Mouse (Mus musculus) heart, postnatal 0 days (tissue): ENCODE measurements around the gene Rsrp1.

Source experiments
- CTCF ChIP-seq: IDR thresholded peaks from 2 replicates; pipeline ENCODE4 v1.5.1; 2016; ENCODE audit warnings: antibody characterized with exemption, control low read depth, low read depth
- EP300 ChIP-seq: IDR thresholded peaks from 2 replicates; pipeline ENCODE4 v1.6.1; 2016; ENCODE audit warnings: antibody characterized with exemption, low read depth

GRCm38 (mm10) chr4:134975929-134976308 lies 52.5 kb downstream of the Rsrp1 start:
- TF ChIP-seq EP300 = no peak
- no peak for TF ChIP-seq CTCF
